Mouse (Mus musculus): ENCODE measurements around the gene Marc1. TPM values are rescaled to one million over a fixed set of nuclear protein-coding genes. Genes with fewer than 3 reads are reported as not detected.

Gene Marc1
- polyA plus RNA-seq (2012), result not detected in 2 replicates

- peaks cover 10% of the 10 kb centered on the region for H3K27me3 ChIP-seq (ENCODE audit: control insufficient read depth)
- no peaks in the 10 kb centered on the region for H3K4me1 ChIP-seq (ENCODE audit: control insufficient read depth)
- H3K36me3 ChIP-seq (ENCODE audit: control insufficient read depth), result peaks cover 22% of the 10 kb centered on the region
- peak within 1 kb of the TSS; percentile 54 for H3K4me3 ChIP-seq (replicated peaks)
- TF ChIP-seq TAL1 (IDR thresholded peaks at IDR 0.05; ENCODE audit: low read length), result no peak
- no peak for TF ChIP-seq GATA1 (IDR thresholded peaks at IDR 0.05; ENCODE audit: low read length)
- no peaks in the 10 kb centered on the region for H3K9me3 ChIP-seq (ENCODE audit: control insufficient read depth, low read length)
Measured at GRCm38 (mm10) chr1:184810780-184811575, at the start of gene Marc1. Gene Marc1, minus strand, starts transcription at chr1:184811313.

GRCm38 (mm10) chr1:184860276-184860675 lies 49.2 kb upstream of the Marc1 start:
- H3K36me3 ChIP-seq (ENCODE audit: control insufficient read depth), result no peaks in the 10 kb centered on the region
- TF ChIP-seq GATA1 (IDR thresholded peaks at IDR 0.05; ENCODE audit: low read length), result no peak
- TF ChIP-seq TAL1 (IDR thresholded peaks at IDR 0.05; ENCODE audit: low read length), result no peak
- no peaks in the 10 kb centered on the region for H3K9me3 ChIP-seq (ENCODE audit: control insufficient read depth, low read length)
- no peak overlapping the region for H3K4me3 ChIP-seq (replicated peaks)
- H3K27me3 ChIP-seq (ENCODE audit: control insufficient read depth), result no peaks in the 10 kb centered on the region
- no peaks in the 10 kb centered on the region; the same call in 1 of the 2 replicates for H3K4me1 ChIP-seq (ENCODE audit: control insufficient read depth)

- no peaks in the 10 kb centered on the region for H3K9me3 ChIP-seq (ENCODE audit: control insufficient read depth, low read length)
- TF ChIP-seq TAL1 (IDR thresholded peaks at IDR 0.05; ENCODE audit: low read length) (no peak), GATA1 (IDR thresholded peaks at IDR 0.05; ENCODE audit: low read length) (no peak)
Measured at GRCm38 (mm10) chr1:184858253-184858652, 47.1 kb upstream of the Marc1 start.

GRCm38 (mm10) chr1:184857216-184857615 lies 46.1 kb upstream of the Marc1 start:
- Histone ChIP-seq H3K36me3 (ENCODE audit: control insufficient read depth) (no peaks in the 10 kb centered on the region), H3K27me3 (ENCODE audit: control insufficient read depth) (no peaks in the 10 kb centered on the region), H3K9me3 (ENCODE audit: control insufficient read depth, low read length) (no peaks in the 10 kb centered on the region), H3K4me3 (replicated peaks) (no peak overlapping the region), H3K4me1 (ENCODE audit: control insufficient read depth) (peaks cover 13% of the 10 kb centered on the region)
- TF ChIP-seq TAL1 (IDR thresholded peaks at IDR 0.05; ENCODE audit: low read length) (no peak), GATA1 (IDR thresholded peaks at IDR 0.05; ENCODE audit: low read length) (no peak)

More at GRCm38 (mm10) chr1:184858253-184858652, 47.1 kb upstream of the Marc1 start:
- Histone ChIP-seq H3K4me1 (ENCODE audit: control insufficient read depth) (peaks cover 4% of the 10 kb centered on the region), H3K36me3 (ENCODE audit: control insufficient read depth) (no peaks in the 10 kb centered on the region), H3K4me3 (replicated peaks) (no peak overlapping the region), H3K27me3 (ENCODE audit: control insufficient read depth) (no peaks in the 10 kb centered on the region)

- H3K4me3 ChIP-seq (replicated peaks), result no peak overlapping the region
Measured at GRCm38 (mm10) chr1:184853922-184854321, 42.8 kb upstream of the Marc1 start.

GRCm38 (mm10) chr1:184853339-184853738 lies 42.2 kb upstream of the Marc1 start:
- no peaks in the 10 kb centered on the region for H3K36me3 ChIP-seq (ENCODE audit: control insufficient read depth)
- H3K9me3 ChIP-seq (ENCODE audit: control insufficient read depth, low read length), result no peaks in the 10 kb centered on the region
- H3K4me1 ChIP-seq (ENCODE audit: control insufficient read depth), result peaks cover 25% of the 10 kb centered on the region
- peak overlapping the region; percentile 14 for H3K4me3 ChIP-seq (replicated peaks)
- no peaks in the 10 kb centered on the region for H3K27me3 ChIP-seq (ENCODE audit: control insufficient read depth)
- TF ChIP-seq TAL1 (IDR thresholded peaks at IDR 0.05; ENCODE audit: low read length), result no peak
- TF ChIP-seq GATA1 (IDR thresholded peaks at IDR 0.05; ENCODE audit: low read length), result no peak

More at GRCm38 (mm10) chr1:184853922-184854321, 42.8 kb upstream of the Marc1 start:
- Histone ChIP-seq H3K9me3 (ENCODE audit: control insufficient read depth, low read length) (no peaks in the 10 kb centered on the region), H3K36me3 (ENCODE audit: control insufficient read depth) (no peaks in the 10 kb centered on the region), H3K27me3 (ENCODE audit: control insufficient read depth) (no peaks in the 10 kb centered on the region), H3K4me1 (ENCODE audit: control insufficient read depth) (peaks cover 25% of the 10 kb centered on the region)
- no peak for TF ChIP-seq TAL1 (IDR thresholded peaks at IDR 0.05; ENCODE audit: low read length)
- TF ChIP-seq GATA1 (IDR thresholded peaks at IDR 0.05; ENCODE audit: low read length), result 0 out of 2 replicates have a peak, but pooled peaks have one; percentile 8

- H3K36me3 ChIP-seq (ENCODE audit: control insufficient read depth), result no peaks in the 10 kb centered on the region
- TF ChIP-seq TAL1 (IDR thresholded peaks at IDR 0.05; ENCODE audit: low read length) (no peak), GATA1 (IDR thresholded peaks at IDR 0.05; ENCODE audit: low read length) (no peak)
Measured at GRCm38 (mm10) chr1:184851741-184852618, 40.9 kb upstream of the Marc1 start.

GRCm38 (mm10) chr1:184851166-184851565 lies 40.1 kb upstream of the Marc1 start:
- H3K27me3 ChIP-seq (ENCODE audit: control insufficient read depth), result no peaks in the 10 kb centered on the region
- peaks cover 42% of the 10 kb centered on the region for H3K4me1 ChIP-seq (ENCODE audit: control insufficient read depth)
- H3K36me3 ChIP-seq (ENCODE audit: control insufficient read depth), result no peaks in the 10 kb centered on the region
- TF ChIP-seq TAL1 (IDR thresholded peaks at IDR 0.05; ENCODE audit: low read length), result no peak
- TF ChIP-seq GATA1 (IDR thresholded peaks at IDR 0.05; ENCODE audit: low read length), result no peak
- H3K4me3 ChIP-seq (replicated peaks), result no peak overlapping the region
- no peaks in the 10 kb centered on the region for H3K9me3 ChIP-seq (ENCODE audit: control insufficient read depth, low read length)

More at GRCm38 (mm10) chr1:184851741-184852618, 40.9 kb upstream of the Marc1 start:
- peak overlapping the region; percentile 25 for H3K4me3 ChIP-seq (replicated peaks)
- no peaks in the 10 kb centered on the region for H3K9me3 ChIP-seq (ENCODE audit: control insufficient read depth, low read length)
- no peaks in the 10 kb centered on the region for H3K27me3 ChIP-seq (ENCODE audit: control insufficient read depth)
- peaks cover 34% of the 10 kb centered on the region for H3K4me1 ChIP-seq (ENCODE audit: control insufficient read depth)

GRCm38 (mm10) chr1:184846973-184847372 lies 35.9 kb upstream of the Marc1 start:
- Histone ChIP-seq H3K36me3 (ENCODE audit: control insufficient read depth) (no peaks in the 10 kb centered on the region; the same call in 1 of the 2 replicates), H3K9me3 (ENCODE audit: control insufficient read depth, low read length) (no peaks in the 10 kb centered on the region), H3K4me3 (replicated peaks) (peak overlapping the region; percentile 73), H3K4me1 (ENCODE audit: control insufficient read depth) (peaks cover 65% of the 10 kb centered on the region), H3K27me3 (ENCODE audit: control insufficient read depth) (no peaks in the 10 kb centered on the region)
- TF ChIP-seq GATA1 (IDR thresholded peaks at IDR 0.05; ENCODE audit: low read length), result no peak
- TF ChIP-seq TAL1 (IDR thresholded peaks at IDR 0.05; ENCODE audit: low read length), result no peak
